Mouse (Mus musculus) heart, embryonic 14.5 days (tissue): Measurements from ENCODE around the gene Tfrc. TPM values are rescaled to one million over a fixed set of nuclear protein-coding genes. Genes with fewer than 3 reads are reported as not detected.

Experiments
- ATAC-seq: fragments of 200-750 bp; cut with Nextera tagmentation; 2 replicates; pipeline ENCODE4 v1.8.0; 2017; ENCODE audit warnings: low read depth, moderate TSS enrichment; ENCODE audit not compliant: insufficient number of reproducible peaks, insufficient read depth, low FRiP score
- H3K27ac ChIP-seq, 2 experiments: fragments of 200-500 bp in 1 of 2; fragments of 300-500 bp in 1 of 2; sonication (generic) in 1 of 2; replicated peaks in 1 of 2; 2 replicates each; pipeline ENCODE4 v1.5.1; 2012 to 2014; ENCODE audit warnings: low read depth in 2 of 2, low read length in 2 of 2, control low read depth in 1 of 2, mild to moderate bottlenecking in 1 of 2, mixed read lengths in 1 of 2; ENCODE audit not compliant: control insufficient read depth in 1 of 2, insufficient read depth in 1 of 2
- H3K27me3 ChIP-seq: fragments of 300-500 bp; sonication (generic); 2 replicates; pipeline ENCODE4 v1.6.1; 2014; ENCODE audit warnings: mild to moderate bottlenecking, low read length, control low read depth; ENCODE audit not compliant: control insufficient read depth, insufficient read depth
- H3K36me3 ChIP-seq: fragments of 300-500 bp; sonication (generic); 2 replicates; pipeline ENCODE4 v1.6.1; 2014; ENCODE audit warnings: mild to moderate bottlenecking, control low read depth, low read length, mixed read lengths; ENCODE audit not compliant: control insufficient read depth, insufficient read depth
- H3K4me1 ChIP-seq, 2 experiments: fragments of 200-500 bp in 1 of 2; fragments of 300-500 bp in 1 of 2; sonication (generic) in 1 of 2; 2 replicates each; pipeline ENCODE4 v1.6.1; 2012 to 2014; ENCODE audit warnings: low read length in 2 of 2, control low read depth in 1 of 2, mixed read lengths in 1 of 2; ENCODE audit not compliant: control insufficient read depth in 2 of 2, insufficient read depth in 2 of 2
- H3K4me2 ChIP-seq: fragments of 300-500 bp; sonication (generic); 2 replicates; pipeline ENCODE4 v1.6.1; 2014; ENCODE audit warnings: mild to moderate bottlenecking, low read length
- H3K4me3 ChIP-seq, 2 experiments: fragments of 200-500 bp in 1 of 2; fragments of 300-500 bp in 1 of 2; sonication (generic) in 1 of 2; 2 replicates each; pipeline ENCODE4 v1.5.1; 2012 to 2014; ENCODE audit warnings: low read length in 2 of 2, mild to moderate bottlenecking in 2 of 2, control low read depth in 1 of 2, low read depth in 1 of 2, moderate library complexity in 1 of 2; ENCODE audit not compliant: control insufficient read depth in 1 of 2, insufficient read depth in 1 of 2
- H3K9ac ChIP-seq: fragments of 300-500 bp; sonication (generic); 2 replicates; pipeline ENCODE4 v1.6.1; 2014; ENCODE audit warnings: mild to moderate bottlenecking, low read length
- H3K9me3 ChIP-seq: fragments of 300-500 bp; sonication (generic); 2 replicates; pipeline ENCODE4 v1.6.1; 2016; ENCODE audit warnings: low read length, control low read depth; ENCODE audit not compliant: control insufficient read depth
- WGBS: fragments of 180-500 bp; shearing (Covaris S2); extraction: QIAGEN DNeasy Blood & Tissue Kit; methylation state at CpG from one replicate; pipeline ENCODE4 v1.1.7; 2014; 5-methylcytosine and 5-hydroxymethylcytosine counted together
- polyA plus RNA-seq: library from polyadenylated mRNA; unstranded; fragments of >200 nt; fragmentation: Nextera tagmentation; extraction: Ambion mirVana; gene quantifications from 2 replicates; pipeline ENCODE4 v1.2.1, GENCODE M21; 2014

Tfrc gene
- polyA plus RNA-seq, 1 experiment from 2014 or later = 48.6 TPM

DNA sequence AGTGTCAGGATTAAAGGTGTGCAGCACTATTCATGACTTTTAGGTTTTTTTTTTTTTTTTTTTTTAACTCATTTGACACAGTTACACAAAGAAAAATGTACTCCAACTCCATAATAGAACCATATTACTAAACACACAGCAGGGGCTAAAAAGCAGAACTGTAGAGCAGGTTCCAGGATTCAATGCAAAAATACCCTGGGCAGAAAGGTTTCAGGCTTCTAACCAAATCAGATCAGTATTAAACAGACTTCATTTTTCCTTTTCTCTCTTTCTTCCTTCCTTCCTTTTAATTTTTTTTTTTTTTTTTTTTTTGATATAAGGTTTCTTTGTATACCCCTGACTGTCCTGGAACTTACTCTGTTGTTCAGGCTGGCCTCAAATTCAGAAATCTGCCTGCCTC lies 41.7 kb downstream of the Tfrc start:
- Histone ChIP-seq H3K9me3 (no peaks in the 10 kb centered on the region), H3K27me3 (no peaks in the 10 kb centered on the region), H3K4me3 (no peak overlapping the region)

DNA sequence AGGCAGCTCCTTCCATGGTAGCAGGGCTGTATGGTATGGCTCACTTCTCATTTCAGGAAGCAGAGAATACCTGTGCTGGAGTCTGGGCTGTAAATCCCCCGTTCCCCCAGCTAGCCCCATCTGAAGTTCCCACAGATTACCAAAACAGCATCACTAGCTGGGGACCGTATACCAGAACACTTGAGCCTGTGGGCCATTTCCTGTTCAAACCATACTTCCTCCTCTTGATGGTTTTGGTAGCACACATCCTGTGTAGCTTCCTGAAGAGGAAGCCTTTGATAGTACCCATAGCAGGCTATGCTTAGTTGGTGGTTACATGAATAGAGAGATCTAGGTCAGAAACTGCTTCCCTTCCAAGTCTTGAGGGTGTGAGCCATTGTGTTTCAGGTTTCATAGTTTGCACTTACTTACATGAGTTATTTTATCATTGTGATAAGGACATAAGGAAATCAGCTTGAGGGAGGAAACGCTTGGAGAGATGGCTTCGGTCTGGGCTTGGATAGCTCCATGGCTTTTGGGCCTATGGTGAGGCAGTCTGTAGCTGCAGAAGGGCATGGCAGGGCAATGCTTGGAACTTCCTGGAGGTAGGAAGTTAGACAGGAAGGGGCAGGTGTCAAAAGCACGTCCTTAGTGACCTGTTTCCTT lies 42.4 kb downstream of the Tfrc start:
- H3K4me2 ChIP-seq = no peak overlapping the region
- H3K9me3 ChIP-seq = no peaks in the 10 kb centered on the region
- no peaks in the 10 kb centered on the region for H3K36me3 ChIP-seq
- no peak overlapping the region for H3K9ac ChIP-seq
- H3K27me3 ChIP-seq = no peaks in the 10 kb centered on the region
- H3K4me1 ChIP-seq = peaks cover 10 to 15% of the 10 kb centered on the region in 2 experiments
- no peak overlapping the region for H3K4me3 ChIP-seq
- 63% methylated on average over 5 of the region's 5 CpGs for WGBS
- 0 out of 2 replicates have a peak, but pooled peaks have one; percentile 22 for ATAC-seq
- H3K27ac ChIP-seq = peak overlapping the region; percentile 51 to 69

More for the DNA sequence above, 41.7 kb downstream of the Tfrc start:
- Histone ChIP-seq H3K4me2 (no peak overlapping the region), H3K4me1 (peaks cover 16 to 19% of the 10 kb centered on the region in 2 experiments), H3K27ac (peak overlapping the region in 1 of 2 experiments; percentile 69; a peak in 2 of 4 replicates), H3K36me3 (no peaks in the 10 kb centered on the region), H3K9ac (no peak overlapping the region)
- ATAC-seq = no peak

DNA sequence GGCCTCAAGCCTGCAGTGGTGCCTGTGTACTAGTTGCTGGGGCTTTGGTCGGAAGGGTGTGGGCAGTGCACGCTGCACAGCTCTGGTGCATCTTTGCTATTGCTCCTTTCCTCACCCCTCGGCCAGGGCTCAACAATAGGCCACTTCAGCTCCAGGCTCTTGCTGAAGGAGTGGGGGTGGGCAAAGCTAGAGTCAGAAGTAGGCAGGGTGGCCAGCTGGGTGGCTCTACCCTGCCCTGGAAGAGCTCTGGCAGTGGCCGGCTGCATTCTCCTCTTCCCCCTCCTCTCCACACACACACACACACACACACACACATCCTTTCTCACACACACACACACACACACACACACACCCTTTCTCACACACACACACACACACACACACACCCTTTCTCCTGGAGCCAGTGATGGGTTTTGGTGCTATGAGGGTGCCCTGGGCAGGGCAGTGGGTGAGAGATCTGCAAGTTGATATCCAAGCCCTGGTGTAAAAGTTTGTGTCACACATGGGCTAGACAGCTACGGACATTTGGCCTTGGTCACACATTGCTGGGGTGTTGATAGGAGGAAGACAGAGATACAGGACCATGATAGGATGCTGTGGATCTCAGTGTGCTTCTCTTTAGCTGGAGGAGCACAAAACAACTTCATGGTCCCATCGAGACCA lies 45.5 kb downstream of the Tfrc start:
- peak overlapping the region in 1 of 2 experiments; percentile 21; a peak in 1 of 4 replicates for H3K27ac ChIP-seq
- 64% methylated on average over 6 of the region's 6 CpGs for WGBS
- H3K27me3 ChIP-seq = no peaks in the 10 kb centered on the region
- peak; percentile 11; the same call in 1 of the 2 replicates for ATAC-seq
- H3K36me3 ChIP-seq = no peaks in the 10 kb centered on the region
- H3K4me3 ChIP-seq = no peak overlapping the region
- H3K9me3 ChIP-seq = no peaks in the 10 kb centered on the region
- no peak overlapping the region for H3K4me2 ChIP-seq
- H3K4me1 ChIP-seq = peaks cover 32 to 46% of the 10 kb centered on the region in 2 experiments
- H3K9ac ChIP-seq = no peak overlapping the region

DNA sequence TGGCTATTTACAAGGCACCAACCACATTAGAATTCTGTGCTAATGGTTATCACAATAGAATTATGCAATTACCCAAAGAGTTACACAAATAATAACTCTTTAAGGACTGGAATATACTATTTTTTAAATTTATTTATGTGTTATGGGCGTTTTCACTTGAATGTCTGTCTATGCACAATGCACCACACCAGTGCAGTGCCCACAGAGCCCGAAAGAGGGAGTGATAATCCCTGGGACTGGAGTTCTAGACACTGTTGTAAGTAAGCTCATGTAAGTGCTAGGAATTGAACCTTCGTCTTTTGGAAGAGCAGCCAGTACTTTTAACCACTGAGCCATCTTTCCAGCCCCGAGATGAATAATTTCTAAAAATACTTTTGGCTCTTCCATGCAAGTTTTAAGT lies 46.8 kb downstream of the Tfrc start:
- WGBS = 83% methylated on average over 4 of the region's 4 CpGs
- H3K4me1 ChIP-seq = peaks cover 38 to 59% of the 10 kb centered on the region in 2 experiments
- no peak overlapping the region for H3K27ac ChIP-seq
- H3K36me3 ChIP-seq = no peaks in the 10 kb centered on the region
- no peak overlapping the region for H3K9ac ChIP-seq
- H3K4me3 ChIP-seq = no peak overlapping the region
- H3K27me3 ChIP-seq = no peaks in the 10 kb centered on the region
- no peak for ATAC-seq
- H3K9me3 ChIP-seq = no peaks in the 10 kb centered on the region
- H3K4me2 ChIP-seq = no peak overlapping the region

DNA sequence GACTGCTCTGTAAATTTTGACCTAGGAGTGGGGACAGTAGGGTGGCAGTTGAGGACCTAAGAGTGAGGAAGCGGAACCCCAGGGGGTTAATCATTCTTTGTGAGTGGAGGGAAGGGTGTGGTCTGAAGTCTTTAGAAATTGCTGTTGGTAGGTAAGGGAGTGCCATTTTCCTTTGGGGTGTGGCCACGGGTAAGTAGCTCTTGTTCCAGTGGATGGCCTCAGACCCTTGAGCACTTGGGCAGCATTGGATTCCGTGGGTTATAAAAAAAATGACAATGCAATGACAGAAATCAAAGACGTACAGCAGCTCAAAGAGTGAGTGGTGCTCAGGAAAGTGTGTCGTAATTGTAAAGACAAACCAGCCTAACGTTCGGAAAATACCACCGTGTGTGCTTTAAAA lies 47.6 kb downstream of the Tfrc start:
- Histone ChIP-seq H3K27ac (no peak overlapping the region), H3K9ac (no peak overlapping the region), H3K4me1 (peaks cover 44 to 67% of the 10 kb centered on the region in 2 experiments), H3K27me3 (no peaks in the 10 kb centered on the region), H3K4me3 (no peak overlapping the region), H3K4me2 (no peak overlapping the region), H3K9me3 (no peaks in the 10 kb centered on the region), H3K36me3 (no peaks in the 10 kb centered on the region)
- ATAC-seq = no peak
- 76% methylated on average over 8 of the region's 8 CpGs for WGBS

DNA sequence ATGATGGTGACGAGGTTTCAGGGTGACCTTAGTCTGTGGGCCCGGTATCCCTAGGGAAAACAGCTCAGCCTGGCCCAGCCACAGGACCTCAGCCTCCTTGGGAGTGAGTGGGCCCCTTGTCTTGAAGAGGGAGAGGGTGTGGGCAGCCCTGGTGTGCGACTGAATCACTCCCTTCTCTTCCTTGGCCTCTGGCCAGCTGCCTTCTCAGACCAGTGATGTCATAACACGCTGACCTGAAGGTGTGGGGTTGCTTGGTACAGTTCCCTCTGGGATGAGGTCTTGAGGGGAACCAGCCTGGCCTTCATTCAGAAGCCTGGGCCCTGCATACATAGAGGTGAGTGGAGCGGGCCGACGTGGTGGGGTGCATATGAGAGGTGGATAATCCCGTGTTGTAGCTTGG lies 48.1 kb downstream of the Tfrc start:
- no peaks in the 10 kb centered on the region for H3K36me3 ChIP-seq
- no peak for ATAC-seq
- no peak overlapping the region for H3K9ac ChIP-seq
- H3K4me1 ChIP-seq = peaks cover 49 to 71% of the 10 kb centered on the region in 2 experiments
- no peak overlapping the region for H3K4me2 ChIP-seq
- no peaks in the 10 kb centered on the region for H3K27me3 ChIP-seq
- H3K27ac ChIP-seq = no peak overlapping the region
- H3K4me3 ChIP-seq = no peak overlapping the region
- WGBS = 53% methylated on average over 8 of the region's 8 CpGs
- H3K9me3 ChIP-seq = no peaks in the 10 kb centered on the region

DNA sequence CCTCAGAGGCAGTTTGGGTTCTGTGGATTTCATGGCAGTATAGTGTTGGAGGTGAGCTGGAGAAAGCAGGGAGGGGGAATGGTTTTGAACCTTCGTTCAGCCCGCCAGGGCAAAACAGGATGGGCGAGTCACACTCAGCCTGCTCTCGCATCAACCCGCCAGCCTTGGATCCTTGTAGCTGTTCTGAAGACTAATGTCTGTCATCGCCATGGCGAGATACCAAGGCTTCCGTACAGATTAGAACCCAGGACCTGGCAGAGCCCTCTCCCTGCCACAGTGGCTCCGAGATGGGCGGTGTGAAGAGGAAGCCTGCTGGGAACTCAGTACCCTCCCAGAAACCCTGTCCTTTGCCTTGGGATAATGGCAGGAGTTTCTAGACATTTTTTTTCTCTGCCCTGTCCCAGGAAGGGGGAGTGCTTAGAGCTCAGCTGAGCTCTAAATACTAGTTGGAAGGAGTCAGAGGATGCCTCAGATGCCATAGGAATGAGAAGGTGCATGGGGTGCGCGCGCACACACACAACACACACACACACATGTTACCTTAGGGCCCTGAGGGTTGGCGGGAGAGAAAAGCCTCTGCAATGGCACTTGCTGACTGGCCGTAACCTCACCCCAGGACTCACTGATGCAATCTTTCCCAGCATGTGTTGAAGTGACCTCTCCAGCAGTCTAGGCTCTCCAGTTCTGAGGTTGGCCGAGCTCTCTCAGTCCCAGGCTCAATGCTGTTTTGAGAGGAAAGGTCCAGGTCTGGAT lies 49.0 kb downstream of the Tfrc start:
- H3K27me3 ChIP-seq = no peaks in the 10 kb centered on the region
- H3K9me3 ChIP-seq = no peaks in the 10 kb centered on the region
- H3K9ac ChIP-seq = no peak overlapping the region
- no peak overlapping the region for H3K4me3 ChIP-seq
- no peak overlapping the region for H3K4me2 ChIP-seq
- no peak overlapping the region for H3K27ac ChIP-seq
- 73% methylated on average over 16 of the region's 16 CpGs for WGBS
- peaks cover 53 to 77% of the 10 kb centered on the region in 2 experiments for H3K4me1 ChIP-seq
- no peaks in the 10 kb centered on the region for H3K36me3 ChIP-seq
- no peak for ATAC-seq
